Mouse (Mus musculus) erythroblast, embryonic 14.5 days (primary cell): ENCODE measurements around the gene Olfr1477.

Source experiments
- GATA1 ChIP-seq: IDR thresholded peaks from 2 replicates; pipeline ENCODE4 v1.6.1; 2012; ENCODE audit warnings: low read length, inconsistent platforms, mixed read lengths
- TAL1 ChIP-seq: IDR thresholded peaks from 3 replicates; pipeline ENCODE4 v1.6.1; 2012; ENCODE audit warnings: low read length, inconsistent platforms, mixed read lengths

DNA sequence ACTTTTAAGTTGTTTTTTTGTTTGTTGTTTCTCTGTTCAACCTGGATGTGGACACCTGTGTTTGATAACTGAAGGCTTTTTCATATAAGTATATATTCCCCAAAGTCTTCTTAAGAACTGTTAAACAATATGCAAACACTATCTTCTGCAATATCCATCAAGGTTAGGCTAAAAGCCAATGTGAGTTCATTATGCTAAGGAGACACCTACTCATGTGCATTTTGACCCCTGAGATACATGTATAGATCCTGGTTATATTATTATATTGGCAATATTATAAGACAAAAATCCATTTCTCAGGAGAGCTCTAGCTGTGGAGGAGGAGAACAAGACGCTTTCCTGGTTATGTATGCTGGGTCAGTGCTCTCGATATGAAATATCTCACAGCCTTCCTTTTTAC, 27.3 kb downstream of the Olfr1477 start, which contains the start of gene Olfr1480:
- no peak for TF ChIP-seq GATA1
- TF ChIP-seq TAL1: no peak
